Mouse (Mus musculus): ENCODE results near the gene Arl4c.

- TF ChIP-seq CTCF (IDR thresholded peaks at IDR 0.05; ENCODE audit: low read depth) (no peak), EP300 (IDR thresholded peaks at IDR 0.05; ENCODE audit: low read depth) (no peak)
Measured at GRCm38 (mm10) chr1:88717736-88718135, 15.7 kb upstream of the Arl4c start.

Data from liver, postnatal 0 days (tissue).